Mouse (Mus musculus) CD4-positive, CD25-positive, alpha-beta regulatory T cell, adult 4 months (primary cell): Measurements from ENCODE around the gene Gast. TPM values are rescaled to one million over a fixed set of nuclear protein-coding genes. Genes with fewer than 3 reads are reported as not detected.
A peak's percentile ranks its signal among the peaks of the same experiment; 100 is the strongest.
"Not testable (repeated sequence)": the region's sequence is repeated elsewhere in the genome, so short reads cannot be mapped to it uniquely, and the experiment has no call there.

Source experiments
- ATAC-seq: one replicate; pipeline ENCODE4 v1.8.0; 2017
- polyA plus RNA-seq, 2 experiments: library from polyadenylated mRNA; unstranded; fragments of 100-300 nt; shearing (Covaris generic); gene quantifications; one replicate each; pipeline ENCODE4 v1.2.1; 2017

Gene Gast
- not detected for polyA plus RNA-seq

DNA sequence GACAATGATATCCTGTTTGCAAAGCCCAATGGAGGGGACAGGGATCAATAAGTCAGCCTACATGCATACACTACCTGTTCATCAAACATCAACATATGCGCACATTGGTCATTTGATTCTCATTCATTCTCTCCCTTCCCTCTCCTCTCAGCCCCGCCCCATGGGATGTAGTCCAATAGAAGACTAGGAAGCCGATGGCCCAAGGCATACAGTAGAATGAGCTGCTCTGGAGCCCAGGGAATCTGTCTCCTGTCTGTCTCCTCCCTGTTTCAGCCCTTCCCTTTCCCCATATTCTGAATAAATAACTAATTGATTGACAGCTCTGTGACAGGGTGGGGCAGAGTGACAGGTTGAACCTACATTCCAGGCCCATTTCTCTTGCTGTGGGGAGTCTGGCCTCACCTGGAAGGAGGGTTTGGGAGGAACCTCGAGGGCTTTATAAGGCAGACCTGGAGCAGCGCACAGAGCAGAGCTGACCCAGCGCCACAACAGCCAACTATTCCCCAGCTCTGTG, at the start of gene Gast:
Gene Gast, plus strand, starts transcription at position 464 of the 514 bp plus-strand sequence.
- ATAC-seq, result no peak

DNA sequence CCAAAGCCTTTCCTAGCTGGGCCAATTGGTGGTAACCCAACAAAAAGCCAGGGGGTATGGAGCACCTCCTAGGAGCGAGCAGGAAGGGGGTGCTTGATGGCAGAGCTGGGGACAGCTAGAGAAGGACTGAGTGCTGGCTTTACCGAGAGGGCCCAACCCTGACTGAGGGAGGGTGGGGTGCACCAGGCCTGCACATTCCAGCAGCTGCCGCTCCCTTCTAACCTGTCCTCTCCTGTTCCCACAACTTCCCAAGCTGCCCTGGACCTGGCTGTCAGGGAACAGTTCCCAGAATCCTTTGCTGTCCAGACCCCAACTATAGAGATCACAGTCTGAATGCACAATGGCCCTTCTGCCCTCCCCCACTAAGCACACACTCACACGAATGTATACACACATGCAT, 49.2 kb upstream of the Gast start:
- ATAC-seq, result no peak

DNA sequence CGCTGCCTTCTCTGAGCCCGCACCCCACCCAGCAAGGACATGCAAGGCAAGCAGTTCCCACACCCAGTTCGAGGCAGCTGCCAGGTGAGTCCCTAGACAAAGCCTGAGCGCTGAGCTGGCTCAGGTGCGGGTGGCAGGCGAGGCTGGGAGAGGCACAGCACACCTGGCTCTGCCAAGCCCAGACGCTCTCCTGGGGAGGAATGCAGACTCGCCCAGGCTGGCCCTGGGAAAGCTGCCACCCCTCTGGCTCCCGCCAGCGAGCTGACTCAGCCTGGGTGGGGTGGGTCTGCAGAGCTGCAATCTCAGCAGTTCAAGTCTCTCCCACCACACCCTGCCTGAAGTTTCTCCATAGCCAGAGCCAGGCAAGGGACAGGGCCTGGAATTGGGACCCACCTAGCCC, 47.2 kb upstream of the Gast start:
- ATAC-seq, result no peak

DNA sequence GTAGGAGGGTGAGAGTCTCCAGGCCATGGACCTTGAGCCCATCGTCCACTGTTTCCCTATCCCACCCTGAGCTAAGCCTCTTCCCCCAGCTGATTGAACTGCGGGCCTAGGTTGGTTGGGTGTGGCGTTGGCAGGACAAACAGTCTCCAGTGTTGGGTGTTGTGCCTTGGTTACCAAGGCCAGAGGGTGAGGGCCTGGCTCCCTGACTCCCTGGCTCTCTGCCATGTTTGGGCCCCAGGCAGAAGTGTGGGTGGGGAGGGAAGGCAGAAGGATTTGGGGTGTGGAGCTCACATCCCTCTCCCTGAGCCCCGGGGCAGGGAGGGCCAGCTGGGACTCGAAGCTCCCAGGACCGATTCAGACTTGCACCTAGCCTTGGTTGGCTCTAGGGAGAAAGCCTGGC, 45.3 kb upstream of the Gast start:
- no peak for ATAC-seq

DNA sequence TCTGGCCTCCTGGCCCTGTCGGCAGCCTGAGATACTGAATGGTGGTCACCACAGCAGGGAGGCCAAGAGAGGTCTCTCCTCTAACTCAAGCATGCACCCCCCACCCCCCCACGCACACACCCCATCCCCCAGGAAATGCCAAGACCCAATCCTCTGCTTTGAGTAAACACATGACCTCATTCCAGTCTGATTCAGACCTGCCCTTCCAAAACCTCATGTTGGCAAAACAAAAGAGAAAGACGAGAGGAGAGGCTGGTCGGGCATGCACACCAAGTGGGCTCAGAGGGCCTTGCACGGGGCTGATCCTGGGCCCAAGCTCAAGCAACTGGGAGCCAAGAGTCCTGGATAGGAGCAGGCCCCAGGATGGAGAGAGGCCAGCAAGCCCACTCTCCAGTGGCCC, 44.0 kb upstream of the Gast start:
- no peak for ATAC-seq

DNA sequence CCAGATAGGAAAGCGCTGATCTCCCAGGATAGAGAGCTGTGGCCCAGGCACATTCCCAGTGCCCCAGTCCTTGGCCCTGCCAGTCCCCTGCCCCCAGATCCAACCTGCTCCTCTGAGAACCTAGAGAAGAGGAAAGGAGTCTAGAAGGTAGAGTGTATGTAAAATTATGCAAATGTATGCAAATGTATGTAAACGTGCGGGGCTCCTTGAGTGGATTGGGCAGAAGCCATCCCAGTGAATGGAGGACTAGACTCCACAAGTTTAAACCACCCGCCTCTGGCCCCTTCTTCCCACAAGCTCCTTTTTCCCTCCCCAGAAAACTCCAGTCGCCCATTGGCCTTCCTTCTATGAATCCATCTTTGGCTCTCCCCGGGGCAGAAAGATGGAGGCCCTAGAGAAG, 41.3 kb upstream of the Gast start:
- ATAC-seq, result no peak

DNA sequence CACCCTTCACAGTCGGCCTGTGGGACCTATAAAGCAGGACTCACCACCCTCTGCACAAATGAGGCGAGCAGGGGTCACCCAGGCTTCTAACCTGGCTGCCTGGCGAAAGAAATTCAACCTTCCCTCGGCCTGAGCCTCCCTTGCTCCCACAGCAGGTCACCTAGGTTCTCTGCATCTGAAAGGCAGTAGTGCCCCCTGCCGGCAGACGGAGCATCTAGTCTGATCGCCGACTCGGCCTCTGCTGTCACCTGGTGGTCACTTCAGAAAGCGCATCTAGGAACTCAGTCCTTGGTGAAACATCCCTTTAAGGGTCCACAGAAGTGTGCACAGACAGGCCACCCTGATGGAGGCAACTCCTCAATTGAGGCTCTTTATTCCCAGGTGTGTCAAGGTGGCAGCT, 38.9 kb upstream of the Gast start:
- peak; percentile 78 for ATAC-seq

DNA sequence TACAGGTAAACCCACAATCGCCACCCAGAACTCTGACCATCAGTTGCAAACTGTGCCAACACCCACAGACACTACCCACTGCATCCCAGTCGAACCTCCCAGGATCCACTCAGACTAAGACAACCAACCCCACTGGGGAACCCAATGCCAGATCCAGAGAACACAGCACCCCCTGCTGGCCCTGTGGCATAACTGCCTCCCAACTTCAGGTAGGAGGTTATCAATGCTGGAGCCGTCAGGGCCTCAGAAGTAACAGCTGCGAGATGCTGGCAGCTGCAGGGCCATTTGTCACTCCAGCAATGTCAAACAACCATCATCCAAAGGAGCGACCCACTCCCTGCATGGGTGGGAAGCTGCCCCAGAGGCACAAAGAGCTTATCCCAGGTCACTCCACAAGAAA, 36.4 kb upstream of the Gast start:
- ATAC-seq, result peak; percentile 49

DNA sequence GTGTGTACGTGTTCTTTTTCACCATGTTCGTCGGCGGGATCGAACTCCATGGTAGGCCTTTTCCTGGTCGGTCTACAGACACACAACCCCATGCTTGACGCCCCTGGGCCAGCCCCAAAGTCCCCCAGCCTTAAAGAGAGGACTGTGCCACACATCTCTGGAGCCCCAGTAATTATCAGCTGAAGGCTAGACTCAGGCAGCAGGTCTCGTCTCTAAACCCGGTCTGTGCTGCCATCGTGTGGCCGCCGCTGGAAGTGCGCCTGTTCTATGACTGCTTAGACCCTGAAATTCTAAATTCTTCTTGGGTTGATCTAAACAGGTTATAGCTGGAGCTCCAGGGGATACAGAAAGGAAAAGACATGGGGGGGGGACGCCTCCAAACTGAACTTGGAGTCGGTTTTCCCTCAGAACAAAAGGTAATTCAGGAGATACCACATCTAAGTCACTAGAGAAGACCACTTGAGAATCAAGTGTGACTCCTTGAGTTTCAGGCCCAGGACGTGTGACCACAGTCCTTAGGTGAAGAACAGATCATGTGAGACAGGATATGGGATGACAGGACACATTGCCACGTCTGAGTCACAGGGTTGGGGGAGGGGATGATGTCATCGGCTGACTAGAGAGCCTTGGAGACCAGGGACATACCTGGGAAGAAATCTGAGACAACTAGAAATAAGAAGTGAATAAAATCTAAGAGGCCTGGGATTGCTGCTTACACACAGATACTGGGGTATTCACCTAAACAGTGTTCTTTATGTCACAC, 35.8 kb upstream of the Gast start:
- peak; percentile 71 for ATAC-seq

DNA sequence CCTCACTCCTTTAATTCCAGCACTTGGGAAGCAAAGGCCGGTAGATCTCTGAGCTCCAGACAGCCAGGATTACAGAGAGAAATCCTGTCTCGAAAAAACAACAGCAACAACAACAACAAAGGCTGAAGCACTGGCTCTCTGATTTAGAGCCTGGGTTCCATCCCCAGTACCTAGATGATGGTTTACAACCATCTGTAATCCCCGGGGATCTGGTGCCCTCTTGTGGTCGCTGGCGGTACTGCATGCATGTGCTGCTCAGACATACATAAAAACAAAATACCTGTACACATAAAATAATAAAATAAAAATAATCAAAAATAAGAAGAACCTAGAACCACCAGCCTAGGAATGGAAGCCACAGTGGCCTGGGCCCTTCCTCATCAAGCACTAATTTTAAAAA, 33.9 kb upstream of the Gast start:
- ATAC-seq, result peak; percentile 53

DNA sequence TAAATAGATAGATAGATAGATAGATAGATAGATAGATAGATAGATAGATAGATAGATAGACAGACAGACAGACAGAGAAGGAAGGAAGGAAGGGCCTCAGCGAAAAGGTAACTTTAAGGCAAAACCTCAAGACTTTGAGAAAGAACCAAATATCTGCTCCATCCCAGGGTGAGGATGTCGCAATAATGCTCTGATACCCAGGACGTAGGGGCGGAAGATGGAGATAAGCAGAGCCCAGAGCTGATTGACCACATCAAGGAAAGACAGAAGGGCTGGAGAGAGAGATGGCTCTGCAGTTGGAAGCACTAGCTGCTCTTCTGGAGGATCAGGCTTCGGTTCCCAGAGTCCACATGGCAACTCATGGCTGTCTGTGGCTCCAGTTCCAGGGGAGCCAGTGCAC, 32.9 kb upstream of the Gast start:
- ATAC-seq, result no peak

DNA sequence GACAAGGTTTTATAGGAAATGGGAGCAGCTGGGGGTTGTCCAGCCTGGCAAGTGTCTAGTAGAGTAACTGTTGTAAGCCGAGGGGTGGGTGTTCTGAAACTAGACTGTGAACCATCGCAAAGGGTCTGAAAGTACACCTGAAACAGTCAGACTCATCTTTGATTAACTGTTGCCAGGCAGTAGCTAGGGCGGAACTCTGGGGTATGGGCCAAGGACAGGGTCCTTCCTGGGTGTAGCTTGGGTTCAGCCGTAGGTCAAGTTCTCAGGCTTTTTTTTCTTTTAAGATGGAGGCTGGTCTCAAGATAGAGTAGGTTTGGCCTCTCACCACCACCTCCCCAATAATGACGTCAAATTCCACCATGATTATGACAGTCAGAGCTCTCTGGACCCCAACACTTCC, 26.3 kb upstream of the Gast start:
- ATAC-seq, result no peak

DNA sequence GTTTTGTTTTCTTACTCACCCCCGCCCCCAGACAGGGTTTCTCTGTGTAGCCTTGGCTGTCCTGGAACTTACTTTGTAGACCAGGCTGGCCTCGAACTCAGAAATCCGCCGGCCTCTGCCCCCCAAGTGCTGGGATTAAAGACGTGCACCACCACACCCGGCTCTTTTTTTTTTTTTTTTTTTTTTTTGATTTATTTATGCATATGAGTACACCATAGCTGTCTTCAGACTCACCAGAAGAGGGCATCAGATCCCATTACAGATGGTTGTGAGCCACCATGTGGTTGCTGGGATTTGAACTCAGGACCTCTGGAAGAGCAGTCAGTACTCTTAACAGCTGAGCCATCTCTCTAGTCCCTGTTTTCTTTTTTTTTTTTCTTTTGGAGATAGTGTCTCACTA, 25.5 kb upstream of the Gast start:
- ATAC-seq, result not testable (repeated sequence)

DNA sequence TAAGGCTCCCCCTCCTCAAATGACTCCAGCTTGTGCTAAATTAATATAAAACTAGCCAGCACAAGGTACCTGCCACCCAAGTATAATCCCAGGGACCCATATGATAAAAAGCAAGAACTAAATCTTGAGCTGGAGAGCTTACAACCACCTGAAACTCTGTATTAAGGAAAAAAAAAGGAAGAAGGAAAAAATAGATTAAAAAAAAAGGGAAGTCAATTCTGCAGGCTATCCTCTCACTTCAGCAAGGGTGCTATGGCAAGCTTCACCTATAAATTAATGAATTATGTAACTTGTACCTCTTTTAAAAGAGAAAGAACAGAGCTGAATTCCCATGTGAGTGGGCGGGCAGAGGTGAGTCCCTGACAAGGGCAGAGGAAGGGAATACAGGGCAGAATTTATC, 22.6 kb upstream of the Gast start:
- no peak for ATAC-seq

DNA sequence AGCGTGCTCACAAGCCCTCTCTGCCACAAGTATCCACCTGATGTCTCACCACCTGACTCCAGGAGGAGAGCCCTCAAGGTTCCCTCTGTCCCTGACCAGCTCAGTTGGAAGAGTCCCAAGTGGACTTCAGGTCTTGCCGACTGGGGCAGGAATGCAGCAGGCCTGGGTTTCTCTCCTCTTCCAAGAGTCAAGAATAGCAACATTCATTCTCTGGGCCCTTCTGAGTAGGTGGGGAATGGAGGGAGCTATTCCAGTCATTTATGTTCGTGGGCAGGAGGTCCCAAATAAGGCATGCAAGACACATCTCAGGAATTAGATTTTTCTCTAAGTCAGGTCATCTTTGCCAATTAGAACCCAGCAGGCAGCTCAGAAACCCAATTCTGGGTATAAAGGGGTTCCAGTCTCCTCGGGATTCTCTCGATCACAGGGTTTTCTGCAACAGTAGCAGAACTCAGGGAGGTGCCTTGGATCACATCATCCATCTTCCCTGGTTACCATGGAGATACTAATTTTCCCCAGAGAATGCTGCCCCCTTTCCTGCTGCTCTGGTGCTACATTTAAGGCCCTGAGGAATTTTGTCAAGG, 22.0 kb upstream of the Gast start:
- no peak for ATAC-seq

DNA sequence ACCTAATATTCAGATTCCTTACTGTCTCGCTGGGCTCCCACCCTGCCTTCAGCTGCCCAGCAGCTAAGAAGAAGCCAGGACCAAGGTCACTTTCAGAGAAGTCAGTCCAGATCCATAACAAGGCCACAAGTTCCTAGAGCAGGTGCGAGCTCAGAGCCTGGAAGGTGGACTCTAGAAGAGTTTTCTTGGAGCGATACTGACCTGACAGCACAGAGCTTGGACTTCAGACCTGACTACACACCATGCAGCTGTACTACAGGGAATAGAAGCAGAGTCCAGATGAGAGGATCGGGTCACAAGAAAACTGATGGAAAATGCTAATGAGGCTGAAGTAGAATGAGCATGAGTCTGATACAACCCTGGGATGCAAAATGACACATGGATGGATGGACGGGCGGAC, 20.8 kb upstream of the Gast start:
- no peak for ATAC-seq

DNA sequence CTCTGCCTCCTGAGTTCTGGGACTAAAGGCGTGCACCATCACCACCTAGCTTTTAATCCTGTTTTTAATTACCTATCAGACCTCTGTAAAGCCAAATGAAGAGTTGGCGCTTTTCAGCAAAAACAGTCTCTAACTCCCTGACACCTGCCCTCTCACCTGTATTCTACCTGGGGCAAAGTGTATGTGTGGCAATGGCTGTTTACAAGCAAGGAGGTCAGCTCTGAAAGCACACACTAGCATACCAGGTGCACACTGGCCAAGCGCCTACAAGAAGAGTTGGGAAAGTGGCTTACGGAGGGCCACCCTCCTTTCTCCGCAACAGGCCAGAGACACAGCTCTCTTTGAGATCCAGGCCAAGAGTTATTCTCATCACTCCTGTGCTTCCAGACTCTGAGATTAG, 18.8 kb upstream of the Gast start:
- ATAC-seq, result no peak

DNA sequence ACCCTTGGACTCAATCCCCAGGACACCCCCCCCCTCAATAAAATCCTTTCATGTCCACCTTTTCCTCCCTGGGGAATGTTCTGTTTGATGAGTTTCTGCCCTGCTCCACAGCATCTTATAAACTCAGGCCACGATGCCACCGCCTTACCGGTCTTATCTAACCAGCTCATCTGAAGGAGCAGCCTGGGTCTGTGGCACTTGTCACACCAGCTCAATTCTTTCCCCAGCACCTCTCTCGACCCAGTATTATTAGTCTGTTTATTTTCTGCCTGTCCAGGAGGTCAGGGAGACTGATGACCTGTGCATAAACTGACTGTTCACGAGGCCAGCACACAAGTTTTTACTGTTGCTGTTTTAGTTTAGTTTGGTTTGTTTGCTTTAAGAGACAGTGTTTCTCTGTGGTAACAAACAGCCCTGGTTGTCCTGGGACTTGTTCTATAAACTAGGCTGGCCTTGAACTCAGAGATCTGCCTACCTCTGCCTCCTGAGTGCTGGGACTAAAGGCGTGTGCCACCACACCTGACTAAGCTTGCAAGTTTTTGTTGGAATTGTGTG, 16.3 kb upstream of the Gast start:
- ATAC-seq, result no peak

DNA sequence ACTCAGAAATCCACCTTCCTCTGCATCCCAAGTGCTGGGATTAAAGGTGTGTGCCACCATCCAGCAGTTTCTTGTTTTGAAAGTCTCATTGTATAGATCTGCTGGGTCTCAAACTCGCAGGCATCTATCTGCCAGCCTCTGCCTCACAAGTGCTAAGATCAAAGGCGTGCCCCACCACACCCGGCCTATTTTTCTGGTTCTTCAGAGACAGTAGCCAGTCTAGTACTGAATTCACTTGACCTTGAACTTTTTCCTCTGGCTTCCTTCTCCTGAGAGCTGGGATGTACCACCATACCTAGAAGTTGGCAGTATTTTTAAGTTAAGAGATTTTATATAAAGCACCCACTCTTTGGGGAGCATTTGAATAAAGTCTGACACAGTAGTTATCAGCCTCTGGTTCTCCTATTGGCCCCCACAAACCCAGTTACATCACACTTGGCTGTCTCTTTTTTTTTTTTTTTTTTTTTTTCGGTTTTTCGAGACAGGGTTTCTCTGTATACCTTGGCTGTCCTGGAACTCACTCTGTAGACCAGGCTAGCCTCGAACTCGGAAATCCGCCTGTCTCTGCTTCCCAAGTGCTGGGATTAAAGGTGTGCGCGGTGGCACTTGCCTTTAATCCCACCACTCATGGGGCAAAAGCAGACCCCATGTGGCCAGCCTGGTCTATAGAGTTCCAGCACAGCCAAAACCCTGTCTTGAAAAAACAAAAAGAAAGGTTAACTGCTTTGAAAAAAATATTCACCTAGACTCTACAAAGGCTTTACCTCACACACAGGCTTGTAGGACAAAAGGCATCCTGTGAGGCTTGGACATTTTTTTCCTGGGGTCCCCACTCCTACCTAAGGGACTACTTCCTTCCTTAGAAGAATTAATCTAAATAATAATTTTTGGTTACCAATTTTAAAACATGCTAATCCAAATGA, 15.4 kb upstream of the Gast start:
- ATAC-seq, result no peak

DNA sequence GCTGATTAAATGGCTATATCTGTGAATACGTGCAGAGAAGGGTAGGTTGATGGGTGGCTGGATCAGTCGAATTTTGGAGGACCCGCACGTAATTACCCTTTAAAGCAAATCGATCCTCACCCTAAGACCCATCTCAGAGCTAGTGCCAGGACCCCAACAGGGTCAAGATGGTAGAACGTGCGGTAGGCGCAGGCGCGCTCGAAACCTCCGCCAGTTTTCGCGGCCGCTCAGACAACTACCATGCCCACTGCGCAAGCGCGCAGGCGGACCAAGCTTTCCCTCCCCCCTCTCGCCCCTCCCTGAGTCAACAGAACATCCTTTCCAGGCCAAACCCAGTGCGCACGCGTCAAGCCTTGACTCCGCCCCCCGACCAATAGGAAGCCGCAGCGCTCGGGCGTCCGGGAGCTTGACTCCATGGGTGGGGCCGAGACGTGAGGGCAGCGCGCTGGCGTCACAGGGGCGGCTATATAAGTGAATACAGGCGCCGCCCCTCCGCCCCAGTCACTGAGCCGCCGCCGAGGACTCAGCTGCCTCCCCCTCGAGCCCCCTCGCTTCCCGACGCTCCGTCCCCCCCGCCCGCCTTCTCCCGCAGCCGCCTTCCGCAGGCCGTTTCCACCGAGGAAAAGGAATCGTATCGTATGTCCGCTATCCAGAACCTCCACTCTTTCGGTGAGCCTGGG, 14.6 kb upstream of the Gast start, which contains the start of gene Eif1:
Gene Eif1, plus strand, starts transcription at position 394 of the 680 bp plus-strand sequence.
- peak; percentile 65 for ATAC-seq

DNA sequence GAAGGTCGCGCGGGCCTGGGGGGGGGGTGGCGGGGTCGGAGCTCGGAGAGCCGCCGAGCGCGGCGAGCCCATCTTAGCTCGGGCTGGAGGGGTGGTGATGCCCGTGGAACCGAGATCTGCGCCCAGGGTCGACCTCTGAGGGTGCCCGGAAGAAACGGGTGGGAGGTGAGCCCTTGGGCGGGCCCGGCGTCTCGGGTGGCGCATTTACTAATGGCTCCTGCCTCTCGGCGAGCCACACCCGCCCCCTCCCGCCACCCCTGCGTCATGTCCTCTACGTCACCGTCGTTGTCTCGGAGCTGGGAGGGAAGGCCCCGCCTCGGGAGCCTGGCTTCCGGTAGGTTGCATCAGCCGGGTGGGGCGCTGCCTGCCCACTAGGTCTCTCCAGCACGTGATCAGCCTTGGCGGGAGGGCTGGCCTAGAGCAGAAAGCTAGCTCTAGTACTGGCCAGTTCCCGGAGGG, 14.0 kb upstream of the Gast start:
- ATAC-seq, result peak; percentile 78
